Mouse (Mus musculus): Measurements from ENCODE around the gene Fhit. TPM values are rescaled to one million over a fixed set of nuclear protein-coding genes. Genes with fewer than 3 reads are reported as not detected.
"Not testable (repeated sequence)": the region's sequence is repeated elsewhere in the genome, so short reads cannot be mapped to it uniquely, and the experiment has no call there.

Fhit gene
- polyA plus RNA-seq, 1 experiment from 2014 or later = 8.1 TPM

GRCm38 (mm10) chr14:10795498-10796075, 366.2 kb downstream of the Fhit start:
- DNase-seq (ENCODE audit: low spot score) = peak; percentile 94
- Histone ChIP-seq H3K4me1 (ENCODE audit: control insufficient read depth, insufficient read depth, low read length) (peaks cover 7% of the 10 kb centered on the region), H3K36me3 (ENCODE audit: control insufficient read depth, insufficient read depth, low read length) (no peaks in the 10 kb centered on the region), H3K9ac (ENCODE audit: low read length) (no peak overlapping the region), H3K4me3 (ENCODE audit: low read depth, low read length) (no peak overlapping the region), H3K27ac (ENCODE audit: low read depth, low read length) (no peak overlapping the region), H3K27me3 (replicated peaks; ENCODE audit: control insufficient read depth, insufficient read depth, low read length) (no peaks in the 10 kb centered on the region), H3K9me3 (replicated peaks; ENCODE audit: control insufficient read depth, low read length) (no peaks in the 10 kb centered on the region), H3K4me2 (ENCODE audit: low read length) (no peak overlapping the region)
- ATAC-seq = peak; percentile 88
- WGBS = 12% methylated on average over 2 of the region's 2 CpGs

DNA sequence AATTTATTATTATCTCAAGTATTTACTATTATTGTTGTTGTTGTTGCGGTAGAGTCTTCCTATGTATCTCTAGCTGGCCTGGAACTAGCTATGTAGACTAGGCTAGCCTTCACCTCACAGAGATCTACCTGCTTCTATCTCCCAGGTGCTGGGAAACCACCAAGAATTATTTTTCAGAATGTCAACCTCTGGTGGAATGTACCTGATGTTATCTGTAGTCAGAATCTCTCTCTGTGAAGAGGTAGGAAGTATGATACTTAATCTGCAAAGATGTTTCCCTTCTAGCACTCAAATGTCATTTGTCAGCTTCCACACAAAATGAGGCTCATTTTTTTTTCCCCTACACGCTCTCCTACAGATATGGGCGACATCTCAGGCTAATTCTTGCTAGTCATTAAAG, 377.9 kb downstream of the Fhit start:
- Histone ChIP-seq H3K36me3 (ENCODE audit: control insufficient read depth, insufficient read depth, low read length) (no peaks in the 10 kb centered on the region), H3K4me3 (ENCODE audit: low read depth, low read length) (no peak overlapping the region), H3K27me3 (replicated peaks; ENCODE audit: control insufficient read depth, insufficient read depth, low read length) (no peaks in the 10 kb centered on the region), H3K27ac (ENCODE audit: low read depth, low read length) (no peak overlapping the region), H3K9ac (ENCODE audit: low read length) (no peak overlapping the region), H3K9me3 (replicated peaks; ENCODE audit: control insufficient read depth, low read length) (no peaks in the 10 kb centered on the region), H3K4me1 (ENCODE audit: control insufficient read depth, insufficient read depth, low read length) (no peaks in the 10 kb centered on the region), H3K4me2 (ENCODE audit: low read length) (no peak overlapping the region)
- WGBS = 92% methylated on average over 3 of the region's 3 CpGs
- ATAC-seq (no peak), DNase-seq (ENCODE audit: low spot score) (no peak)

DNA sequence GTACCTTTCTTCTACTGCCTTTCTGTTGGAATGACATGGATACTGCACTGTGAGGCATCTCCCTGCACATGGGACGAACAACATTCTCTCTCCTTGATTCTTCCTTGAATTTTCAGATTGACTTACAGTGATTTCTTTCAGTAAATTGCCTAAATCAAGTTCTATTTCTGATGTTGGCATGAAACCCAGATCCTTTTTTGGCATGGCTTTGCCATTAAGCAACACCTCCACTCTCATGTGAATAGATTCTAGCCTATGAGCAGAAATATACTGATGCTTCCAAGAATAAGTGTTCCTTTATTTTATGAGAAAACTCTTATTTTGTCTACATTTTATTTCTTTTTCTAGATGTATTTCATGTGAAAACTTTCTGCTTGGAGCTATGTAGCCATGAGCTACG, 383.1 kb downstream of the Fhit start:
- Histone ChIP-seq H3K4me1 (ENCODE audit: control insufficient read depth, insufficient read depth, low read length) (no peaks in the 10 kb centered on the region), H3K27ac (ENCODE audit: low read depth, low read length) (no peak overlapping the region), H3K4me2 (ENCODE audit: low read length) (no peak overlapping the region), H3K4me3 (ENCODE audit: low read depth, low read length) (no peak overlapping the region), H3K36me3 (ENCODE audit: control insufficient read depth, insufficient read depth, low read length) (no peaks in the 10 kb centered on the region), H3K9ac (ENCODE audit: low read length) (no peak overlapping the region), H3K9me3 (replicated peaks; ENCODE audit: control insufficient read depth, low read length) (no peaks in the 10 kb centered on the region), H3K27me3 (replicated peaks; ENCODE audit: control insufficient read depth, insufficient read depth, low read length) (no peaks in the 10 kb centered on the region)
- DNase-seq (ENCODE audit: low spot score) (no peak), ATAC-seq (no peak)
- WGBS = 88% methylated on average over 2 of the region's 2 CpGs

DNA sequence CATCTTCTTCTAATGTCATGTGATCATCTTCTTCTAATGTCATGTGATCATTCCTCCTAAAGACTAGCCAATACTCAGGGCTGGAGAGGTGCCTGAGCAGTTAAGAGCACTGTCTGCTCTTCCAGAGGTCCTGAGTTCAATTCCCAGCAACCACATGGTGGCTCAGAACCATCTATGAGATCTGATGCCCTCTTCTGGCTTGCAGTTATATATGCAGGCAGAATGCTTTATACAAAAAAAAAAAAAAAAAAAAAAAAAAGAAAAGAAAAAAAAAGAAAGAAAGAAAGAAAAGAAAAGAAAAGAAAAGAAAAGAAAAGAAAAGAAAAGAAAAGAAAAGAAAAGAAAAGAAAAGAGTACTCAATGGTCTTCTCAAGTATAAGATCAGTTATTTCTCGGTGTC, 407.0 kb downstream of the Fhit start:
- H3K27ac ChIP-seq (ENCODE audit: low read depth, low read length); DNase-seq (ENCODE audit: low spot score); H3K9me3 ChIP-seq (replicated peaks; ENCODE audit: control insufficient read depth, low read length); H3K36me3 ChIP-seq (ENCODE audit: control insufficient read depth, insufficient read depth, low read length); H3K4me1 ChIP-seq (ENCODE audit: control insufficient read depth, insufficient read depth, low read length); ATAC-seq; H3K4me3 ChIP-seq (ENCODE audit: low read depth, low read length); H3K27me3 ChIP-seq (replicated peaks; ENCODE audit: control insufficient read depth, insufficient read depth, low read length); H3K9ac ChIP-seq (ENCODE audit: low read length); H3K4me2 ChIP-seq (ENCODE audit: low read length): not testable (repeated sequence)
- WGBS = 95% methylated on average over 1 of the region's 1 CpGs

DNA sequence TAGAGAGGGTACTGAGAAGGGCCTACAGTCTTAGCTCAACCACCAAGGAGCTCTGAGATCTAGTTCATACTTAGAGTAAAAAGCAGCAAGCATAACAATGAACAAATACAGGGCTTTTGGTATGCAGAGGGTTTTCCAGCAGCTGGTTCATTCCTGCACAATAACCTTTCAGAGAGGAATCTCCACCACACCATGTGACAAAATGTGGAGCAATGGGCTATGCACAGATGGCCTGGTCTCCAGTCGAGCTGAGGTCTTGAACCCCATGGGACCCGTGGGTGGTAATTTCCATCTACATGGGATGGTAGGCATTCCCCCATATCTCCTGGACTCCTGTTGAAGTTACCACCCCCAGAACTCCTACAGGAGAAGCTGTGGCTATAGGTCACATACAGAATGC, 423.8 kb downstream of the Fhit start:
- H3K4me2 ChIP-seq (ENCODE audit: low read length) = no peak overlapping the region
- no peaks in the 10 kb centered on the region for H3K36me3 ChIP-seq (ENCODE audit: control insufficient read depth, insufficient read depth, low read length)
- H3K4me3 ChIP-seq (ENCODE audit: low read depth, low read length) = no peak overlapping the region
- H3K4me1 ChIP-seq (ENCODE audit: control insufficient read depth, insufficient read depth, low read length) = no peaks in the 10 kb centered on the region
- WGBS = 88% methylated on average over 2 of the region's 2 CpGs
- H3K9me3 ChIP-seq (replicated peaks; ENCODE audit: control insufficient read depth, low read length) = no peaks in the 10 kb centered on the region
- H3K27me3 ChIP-seq (replicated peaks; ENCODE audit: control insufficient read depth, insufficient read depth, low read length) = no peaks in the 10 kb centered on the region
- no peak overlapping the region for H3K9ac ChIP-seq (ENCODE audit: low read length)
- DNase-seq (ENCODE audit: low spot score) (no peak), ATAC-seq (no peak)
- H3K27ac ChIP-seq (ENCODE audit: low read depth, low read length) = no peak overlapping the region

DNA sequence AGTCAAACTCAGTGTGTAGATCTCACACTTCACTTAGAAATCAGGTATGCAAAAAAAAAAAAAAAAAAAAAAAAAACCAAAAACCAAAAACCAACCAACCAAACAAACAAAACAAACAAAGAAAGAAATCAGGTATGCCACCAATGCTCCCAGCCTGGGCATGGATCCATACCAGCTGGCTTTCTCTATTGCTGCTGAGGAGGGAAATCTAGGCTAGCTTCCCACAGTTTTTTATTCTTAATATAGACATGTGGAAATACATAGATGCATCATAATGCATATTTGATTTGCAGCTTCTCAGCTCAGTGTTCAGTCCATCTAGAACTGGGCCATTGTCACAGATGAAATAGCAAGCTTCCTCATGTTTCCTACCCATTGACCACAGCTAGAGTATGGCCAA, 439.3 kb downstream of the Fhit start:
- Histone ChIP-seq H3K4me1 (ENCODE audit: control insufficient read depth, insufficient read depth, low read length) (no peaks in the 10 kb centered on the region), H3K27me3 (replicated peaks; ENCODE audit: control insufficient read depth, insufficient read depth, low read length) (no peaks in the 10 kb centered on the region), H3K27ac (ENCODE audit: low read depth, low read length) (no peak overlapping the region), H3K36me3 (ENCODE audit: control insufficient read depth, insufficient read depth, low read length) (no peaks in the 10 kb centered on the region), H3K9ac (ENCODE audit: low read length) (no peak overlapping the region), H3K9me3 (replicated peaks; ENCODE audit: control insufficient read depth, low read length) (no peaks in the 10 kb centered on the region), H3K4me3 (ENCODE audit: low read depth, low read length) (no peak overlapping the region), H3K4me2 (ENCODE audit: low read length) (no peak overlapping the region)
- ATAC-seq (no peak), DNase-seq (ENCODE audit: low spot score) (no peak)

- ATAC-seq = no peak
- Histone ChIP-seq H3K36me3 (ENCODE audit: control insufficient read depth, insufficient read depth, low read length) (no peaks in the 10 kb centered on the region), H3K9me3 (replicated peaks; ENCODE audit: control insufficient read depth, low read length) (no peaks in the 10 kb centered on the region), H3K27ac (ENCODE audit: low read depth, low read length) (no peak overlapping the region), H3K4me1 (ENCODE audit: control insufficient read depth, insufficient read depth, low read length) (no peaks in the 10 kb centered on the region), H3K9ac (ENCODE audit: low read length) (no peak overlapping the region), H3K4me3 (ENCODE audit: low read depth, low read length) (no peak overlapping the region), H3K27me3 (replicated peaks; ENCODE audit: control insufficient read depth, insufficient read depth, low read length) (no peaks in the 10 kb centered on the region), H3K4me2 (ENCODE audit: low read length) (no peak overlapping the region)
- DNase-seq (ENCODE audit: low spot score) = no peak
- 34% methylated on average over 3 of the region's 3 CpGs for WGBS
These were observed 448.9 kb downstream of the Fhit start for GRCm38 (mm10) chr14:10712916-10713315.

GRCm38 (mm10) chr14:10712522-10712881, 449.3 kb downstream of the Fhit start:
- Histone ChIP-seq H3K4me1 (ENCODE audit: control insufficient read depth, insufficient read depth, low read length) (no peaks in the 10 kb centered on the region), H3K9me3 (replicated peaks; ENCODE audit: control insufficient read depth, low read length) (no peaks in the 10 kb centered on the region), H3K4me2 (ENCODE audit: low read length) (no peak overlapping the region), H3K4me3 (ENCODE audit: low read depth, low read length) (no peak overlapping the region), H3K9ac (ENCODE audit: low read length) (no peak overlapping the region), H3K27me3 (replicated peaks; ENCODE audit: control insufficient read depth, insufficient read depth, low read length) (no peaks in the 10 kb centered on the region), H3K27ac (ENCODE audit: low read depth, low read length) (no peak overlapping the region), H3K36me3 (ENCODE audit: control insufficient read depth, insufficient read depth, low read length) (no peaks in the 10 kb centered on the region)
- WGBS = 29% methylated on average over 7 of the region's 7 CpGs
- DNase-seq (ENCODE audit: low spot score) (peak; percentile 77), ATAC-seq (peak; percentile 82)

DNA sequence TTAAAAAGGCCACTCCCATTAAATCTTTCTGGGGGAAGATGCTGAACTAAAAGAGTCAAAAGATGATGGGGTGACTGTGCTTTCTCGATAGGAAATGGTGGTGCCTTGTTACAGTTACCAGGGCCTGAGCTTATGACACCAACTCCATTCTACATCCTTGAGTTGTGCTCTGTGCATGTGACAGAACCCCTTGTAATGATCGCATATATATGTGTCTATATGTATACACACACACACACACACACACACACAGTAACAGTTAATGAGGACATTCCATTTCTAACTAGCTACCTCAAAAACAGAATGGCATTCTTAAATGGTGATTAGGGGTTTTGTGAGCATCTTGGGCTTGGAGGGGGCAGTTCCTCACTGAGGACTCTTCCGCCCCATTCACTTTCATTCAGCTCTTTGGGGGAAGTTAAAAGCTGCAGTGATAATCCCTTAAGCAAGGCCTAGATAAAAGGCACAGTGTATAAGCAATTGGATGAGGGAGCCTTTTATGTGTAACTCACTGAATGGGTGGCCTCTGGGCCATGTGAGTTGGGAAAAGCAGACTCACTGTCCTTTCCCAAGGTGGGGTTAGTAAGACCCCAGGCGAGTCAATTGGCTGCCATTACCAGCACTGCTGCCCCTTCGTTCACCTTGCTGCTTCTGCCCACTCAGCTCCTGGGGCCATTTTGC, 449.9 kb downstream of the Fhit start:
- Histone ChIP-seq H3K4me2 (ENCODE audit: low read length) (no peak overlapping the region), H3K27ac (ENCODE audit: low read depth, low read length) (no peak overlapping the region), H3K4me1 (ENCODE audit: control insufficient read depth, insufficient read depth, low read length) (no peaks in the 10 kb centered on the region), H3K9me3 (replicated peaks; ENCODE audit: control insufficient read depth, low read length) (no peaks in the 10 kb centered on the region), H3K9ac (ENCODE audit: low read length) (no peak overlapping the region), H3K36me3 (ENCODE audit: control insufficient read depth, insufficient read depth, low read length) (no peaks in the 10 kb centered on the region), H3K27me3 (replicated peaks; ENCODE audit: control insufficient read depth, insufficient read depth, low read length) (no peaks in the 10 kb centered on the region), H3K4me3 (ENCODE audit: low read depth, low read length) (no peak overlapping the region)
- WGBS = 25% methylated on average over 5 of the region's 5 CpGs
- DNase-seq (ENCODE audit: low spot score) = peak; percentile 52
- ATAC-seq = peak; percentile 79

Data from forebrain, embryonic 14.5 days (tissue).